Mouse (Mus musculus) liver, adult 2 months (tissue): ENCODE measurements around the gene Sox13.

Experiments
- CTCF ChIP-seq: fragments of 200-500 bp; IDR thresholded peaks from 2 replicates; pipeline ENCODE4 v1.5.1; 2011; ENCODE audit warnings: low read depth, low read length, control low read depth
- POLR2A ChIP-seq: fragments of 200-500 bp; IDR thresholded peaks from 2 replicates; pipeline ENCODE4 v1.6.1; 2011; ENCODE audit warnings: low read length, control low read depth; ENCODE audit not compliant: insufficient read depth; ENCODE audit errors: extremely low read depth

- no peak for TF ChIP-seq CTCF
- no peak for TF ChIP-seq POLR2A
Measured at GRCm38 (mm10) chr1:133379254-133379985, 44.8 kb downstream of the Sox13 start.
